Mouse (Mus musculus): ENCODE data around the gene Cnr2. TPM values are rescaled to one million over a fixed set of nuclear protein-coding genes. Genes with fewer than 3 reads are reported as not detected.

Cnr2 gene
- total RNA-seq, 1 experiment = 0.04 TPM

DNA sequence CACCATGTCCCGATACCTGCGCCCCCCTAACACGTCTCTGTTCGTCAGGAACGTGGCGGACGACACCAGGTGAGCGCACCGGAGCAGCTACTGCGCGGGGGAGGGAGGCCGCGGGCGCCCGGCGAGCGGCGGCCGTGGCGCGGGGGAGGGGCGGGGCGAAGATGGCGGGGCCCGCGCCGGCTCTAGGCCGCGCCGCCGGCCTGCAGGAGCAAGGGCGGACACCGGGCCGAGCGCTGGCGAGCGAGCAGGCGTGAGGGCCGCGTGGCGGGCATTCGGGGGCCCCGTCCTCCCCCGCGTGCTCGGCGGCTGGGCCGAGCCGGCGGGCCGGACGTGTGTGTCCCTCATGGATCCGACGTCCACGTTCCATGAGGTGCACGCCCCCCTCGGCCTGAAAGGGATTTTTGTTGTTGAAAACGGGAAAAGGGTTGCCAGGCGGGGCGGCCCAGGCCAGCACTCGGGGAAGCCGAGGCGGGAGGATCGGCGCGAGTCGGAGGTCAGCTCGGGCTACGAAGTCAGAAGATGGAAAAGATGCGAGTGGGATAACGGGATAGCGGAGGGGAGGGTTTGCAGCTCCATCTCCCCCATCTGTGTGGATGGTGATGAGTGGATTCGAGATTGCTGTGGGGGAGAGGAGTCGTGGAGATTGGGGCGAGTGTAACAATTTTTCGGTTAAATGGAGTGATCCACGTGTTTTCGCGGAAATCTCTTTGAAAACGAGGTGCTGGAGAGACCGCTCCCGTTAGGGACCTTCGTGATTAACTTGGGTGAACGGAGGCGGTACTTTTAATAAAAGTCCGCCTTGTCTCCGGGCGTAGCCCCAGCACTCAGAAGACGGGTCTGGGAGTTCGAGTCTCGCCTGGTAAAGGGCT is 38.7 kb upstream of the Cnr2 start:
- TF ChIP-seq ZC3H11A (IDR thresholded peaks at IDR 0.05; ENCODE audit: borderline replicate concordance, low read depth, low read length) (no peak), HCFC1 (IDR thresholded peaks at IDR 0.05; ENCODE audit: borderline replicate concordance, insufficient read depth, low read length) (no peak), ZNF384 (IDR thresholded peaks at IDR 0.05; ENCODE audit: low read depth, low read length) (no peak), MAFK (IDR thresholded peaks at IDR 0.05; ENCODE audit: insufficient read depth, low read depth, low read length) (no peak), CHD2 (IDR thresholded peaks at IDR 0.05; ENCODE audit: low read depth, low read length) (no peak)
- in situ Hi-C loops (cut with MboI; ENCODE audit: low sequenced_read_pairs in 2 of 2, unreplicated experiment in 2 of 2) = no loop called here
- H3K9ac ChIP-seq (ENCODE audit: insufficient read depth, low read depth, low read length, poor library complexity, severe bottlenecking) = peak overlapping the region; percentile 100
- peaks cover 2 to 10% of the 10 kb centered on the region in 2 experiments; a peak in 3 of 4 replicates for H3K4me1 ChIP-seq (ENCODE audit: control insufficient read depth in 2 of 2, insufficient read depth in 2 of 2, low read length in 2 of 2, poor library complexity in 1 of 2)
- peaks cover under 1% of the 10 kb centered on the region for H3K36me3 ChIP-seq (ENCODE audit: control insufficient read depth, insufficient read depth, low read length, poor library complexity, severe bottlenecking)
- peak overlapping the region; percentile 89 to 98 for H3K4me3 ChIP-seq (ENCODE audit: insufficient read depth in 1 of 2, low read depth in 1 of 2, low read length in 2 of 2, poor library complexity in 1 of 2, severe bottlenecking in 1 of 2)
- DNase-seq (ENCODE audit: low read depth, low spot score) = no peak
- H3K9me3 ChIP-seq (ENCODE audit: control insufficient read depth, insufficient read depth, low read depth, low read length) = no peaks in the 10 kb centered on the region
- peak overlapping the region; percentile 94 for H3K27ac ChIP-seq (ENCODE audit: insufficient read depth, low read depth, low read length, poor library complexity, severe bottlenecking)

DNA sequence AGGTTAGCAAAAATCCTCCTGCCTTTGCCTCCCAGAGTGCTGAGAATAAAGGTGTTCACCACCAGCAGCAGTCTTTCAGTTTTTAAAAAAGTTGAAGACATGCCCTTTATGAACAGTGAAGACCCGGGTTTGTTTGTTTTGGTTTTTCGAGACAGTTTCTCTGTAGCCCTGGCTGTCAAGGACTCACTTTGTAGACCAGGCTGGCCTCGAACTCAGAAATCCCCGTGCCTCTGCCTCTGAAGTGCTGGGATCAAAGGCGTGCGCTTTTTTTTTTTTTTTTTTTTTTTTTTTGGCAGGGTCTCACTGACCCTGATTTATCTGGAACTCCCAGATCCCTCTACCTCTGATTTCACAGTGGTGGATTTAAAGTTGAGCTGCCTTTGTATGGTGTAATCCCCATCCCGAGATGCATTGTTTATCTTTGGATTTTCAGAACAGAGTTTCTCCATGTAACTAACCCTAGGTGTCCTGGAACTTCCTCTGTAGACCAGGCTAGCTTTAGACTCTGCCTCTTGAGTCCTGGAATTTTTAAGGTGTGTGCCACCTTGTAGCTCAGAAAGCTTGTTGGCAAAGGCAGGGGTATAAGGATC is 37.5 kb upstream of the Cnr2 start:
- Histone ChIP-seq H3K9me3 (ENCODE audit: control insufficient read depth, insufficient read depth, low read depth, low read length) (no peaks in the 10 kb centered on the region), H3K27ac (ENCODE audit: insufficient read depth, low read depth, low read length, poor library complexity, severe bottlenecking) (no peak overlapping the region), H3K36me3 (ENCODE audit: control insufficient read depth, insufficient read depth, low read length, poor library complexity, severe bottlenecking) (peaks cover 7% of the 10 kb centered on the region), H3K4me1 (ENCODE audit: control insufficient read depth in 2 of 2, insufficient read depth in 2 of 2, low read length in 2 of 2, poor library complexity in 1 of 2) (peaks cover 2 to 10% of the 10 kb centered on the region in 2 experiments; a peak in 3 of 4 replicates), H3K9ac (ENCODE audit: insufficient read depth, low read depth, low read length, poor library complexity, severe bottlenecking) (peak overlapping the region; percentile 68; the same call in 1 of the 2 replicates), H3K4me3 (ENCODE audit: insufficient read depth in 1 of 2, low read depth in 1 of 2, low read length in 2 of 2, poor library complexity in 1 of 2, severe bottlenecking in 1 of 2) (peak overlapping the region; percentile 89 to 98)
- TF ChIP-seq MAFK (IDR thresholded peaks at IDR 0.05; ENCODE audit: insufficient read depth, low read depth, low read length) (no peak), ZNF384 (IDR thresholded peaks at IDR 0.05; ENCODE audit: low read depth, low read length) (peak; percentile 51; the same call in 1 of the 2 replicates)
- in situ Hi-C loops (cut with MboI; ENCODE audit: low sequenced_read_pairs in 2 of 2, unreplicated experiment in 2 of 2) = no loop called here
- DNase-seq (ENCODE audit: low read depth, low spot score) = no peak

DNA sequence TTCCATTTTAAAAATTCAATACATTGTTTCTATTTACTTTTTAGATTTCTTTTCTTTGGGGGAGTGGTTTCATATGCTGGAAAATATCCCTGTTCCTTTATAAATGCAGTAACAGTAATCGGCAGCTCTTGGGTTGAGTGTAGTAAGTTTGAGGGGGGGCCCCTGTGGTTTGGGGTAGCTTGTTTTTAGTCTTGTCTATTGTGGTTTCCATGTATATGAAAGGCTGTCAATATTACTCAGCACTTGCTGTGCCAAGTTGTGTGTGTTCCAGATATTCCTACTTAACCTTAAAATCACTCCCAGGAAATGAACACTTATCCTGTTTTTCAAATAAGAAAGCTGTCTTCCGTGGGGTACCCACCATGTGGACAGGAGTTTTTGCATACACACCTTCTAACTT is 26.2 kb upstream of the Cnr2 start:
- Histone ChIP-seq H3K4me3 (ENCODE audit: insufficient read depth in 1 of 2, low read depth in 1 of 2, low read length in 2 of 2, poor library complexity in 1 of 2, severe bottlenecking in 1 of 2) (no peak overlapping the region), H3K36me3 (ENCODE audit: control insufficient read depth, insufficient read depth, low read length, poor library complexity, severe bottlenecking) (peaks cover 9% of the 10 kb centered on the region), H3K9ac (ENCODE audit: insufficient read depth, low read depth, low read length, poor library complexity, severe bottlenecking) (no peak overlapping the region), H3K9me3 (ENCODE audit: control insufficient read depth, insufficient read depth, low read depth, low read length) (no peaks in the 10 kb centered on the region), H3K4me1 (ENCODE audit: control insufficient read depth in 2 of 2, insufficient read depth in 2 of 2, low read length in 2 of 2, poor library complexity in 1 of 2) (no peaks in the 10 kb centered on the region; a peak in 1 of 4 replicates), H3K27ac (ENCODE audit: insufficient read depth, low read depth, low read length, poor library complexity, severe bottlenecking) (no peak overlapping the region)
- in situ Hi-C loops (cut with MboI; ENCODE audit: low sequenced_read_pairs in 2 of 2, unreplicated experiment in 2 of 2) = no loop called here
- TF ChIP-seq ZC3H11A (IDR thresholded peaks at IDR 0.05; ENCODE audit: borderline replicate concordance, low read depth, low read length) = no peak
- no peak for TF ChIP-seq CHD2 (IDR thresholded peaks at IDR 0.05; ENCODE audit: low read depth, low read length)
- no peak for TF ChIP-seq HCFC1 (IDR thresholded peaks at IDR 0.05; ENCODE audit: borderline replicate concordance, insufficient read depth, low read length)
- no peak for TF ChIP-seq ZNF384 (IDR thresholded peaks at IDR 0.05; ENCODE audit: low read depth, low read length)
- no peak for TF ChIP-seq MAFK (IDR thresholded peaks at IDR 0.05; ENCODE audit: insufficient read depth, low read depth, low read length)
- DNase-seq (ENCODE audit: low read depth, low spot score) = no peak

DNA sequence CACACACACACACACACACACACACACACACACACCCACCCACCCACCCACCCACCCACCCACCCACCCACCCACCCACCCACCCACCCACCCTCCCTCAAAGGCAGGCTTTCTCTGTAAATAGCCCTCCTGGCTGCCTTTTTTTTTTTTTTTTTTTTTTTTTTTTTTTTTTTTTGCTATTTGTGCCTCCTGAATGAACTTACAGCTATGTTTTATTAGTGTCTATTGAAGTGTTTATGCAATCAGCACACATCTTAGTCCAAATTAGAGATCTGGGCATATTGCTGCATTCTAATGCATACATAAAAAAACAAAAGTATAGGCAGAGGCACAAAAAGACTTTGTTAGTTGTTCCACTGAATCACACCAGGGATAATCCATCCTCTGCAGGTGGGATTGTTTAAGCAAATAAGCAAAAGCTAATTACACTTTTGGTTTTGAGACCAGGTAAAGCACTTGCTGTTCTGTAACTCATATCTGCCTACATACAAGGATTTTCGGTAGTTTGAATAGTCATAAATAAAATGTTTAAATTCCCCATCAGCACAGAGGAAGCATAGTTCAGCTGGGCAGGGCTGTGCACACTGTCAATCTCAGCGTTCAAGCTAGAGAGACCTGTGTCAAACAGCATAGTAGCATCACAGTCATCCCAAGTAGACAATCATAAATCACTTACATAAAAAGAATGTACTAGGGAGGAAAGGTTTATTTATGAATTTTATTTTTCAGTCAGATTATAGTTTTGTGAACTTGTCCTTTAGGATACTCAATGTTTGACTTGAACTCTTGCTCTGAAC is 24.8 kb upstream of the Cnr2 start:
- no peak for DNase-seq (ENCODE audit: low read depth, low spot score)
- Histone ChIP-seq H3K9ac (ENCODE audit: insufficient read depth, low read depth, low read length, poor library complexity, severe bottlenecking) (no peak overlapping the region), H3K27ac (ENCODE audit: insufficient read depth, low read depth, low read length, poor library complexity, severe bottlenecking) (no peak overlapping the region), H3K4me1 (ENCODE audit: control insufficient read depth in 2 of 2, insufficient read depth in 2 of 2, low read length in 2 of 2, poor library complexity in 1 of 2) (peaks cover 3 to 4% of the 10 kb centered on the region in 2 experiments; a peak in 2 of 4 replicates), H3K4me3 (ENCODE audit: insufficient read depth in 1 of 2, low read depth in 1 of 2, low read length in 2 of 2, poor library complexity in 1 of 2, severe bottlenecking in 1 of 2) (no peak overlapping the region), H3K36me3 (ENCODE audit: control insufficient read depth, insufficient read depth, low read length, poor library complexity, severe bottlenecking) (peaks cover 9% of the 10 kb centered on the region), H3K9me3 (ENCODE audit: control insufficient read depth, insufficient read depth, low read depth, low read length) (no peaks in the 10 kb centered on the region)
- 0 out of 2 replicates have a peak, but pooled peaks have one; percentile 42 for TF ChIP-seq ZNF384 (IDR thresholded peaks at IDR 0.05; ENCODE audit: low read depth, low read length)
- no peak for TF ChIP-seq ZC3H11A (IDR thresholded peaks at IDR 0.05; ENCODE audit: borderline replicate concordance, low read depth, low read length)
- in situ Hi-C loops (cut with MboI; ENCODE audit: low sequenced_read_pairs in 2 of 2, unreplicated experiment in 2 of 2) = no loop called here
